Mouse (Mus musculus): ENCODE data around the gene Klhl5.

DNA sequence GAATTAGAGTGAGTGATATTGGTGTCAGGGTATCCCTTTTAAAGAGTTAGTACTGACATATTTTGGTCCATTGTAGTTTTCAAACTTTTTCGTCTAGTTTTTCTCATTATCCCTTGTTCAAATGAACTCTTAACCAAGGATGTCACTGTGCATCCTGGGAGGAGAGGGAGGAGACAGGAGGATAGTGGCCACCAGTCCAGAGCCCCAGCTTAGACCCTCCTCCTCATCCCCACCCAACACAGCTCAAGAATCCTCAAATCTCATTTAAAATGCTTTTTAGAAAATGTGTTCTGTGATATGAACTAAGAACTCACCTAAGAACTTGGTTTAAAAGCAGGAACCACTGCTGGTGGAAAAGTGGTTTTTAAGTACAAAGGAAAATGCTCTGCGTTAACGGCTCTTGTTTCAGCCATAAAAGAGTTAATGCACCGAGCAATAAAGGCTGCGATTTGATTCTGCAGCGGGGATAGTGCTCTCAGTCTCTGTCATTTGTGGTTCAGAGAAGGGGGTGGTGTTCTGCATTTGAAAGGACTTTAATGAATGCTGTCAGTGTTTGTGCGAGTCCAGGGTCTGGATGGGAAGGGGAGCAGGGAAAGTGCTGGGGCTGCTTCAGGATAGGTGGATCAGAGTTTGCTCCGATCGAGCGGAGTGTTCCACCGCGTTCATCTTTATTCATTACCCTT is 23.3 kb downstream of the Klhl5 start:
- TF ChIP-seq CTCF (IDR thresholded peaks at IDR 0.05; ENCODE audit: control insufficient read depth, insufficient read depth, insufficient read length) = no peak
- no peak for TF ChIP-seq USF1 (IDR thresholded peaks at IDR 0.05; ENCODE audit: low read depth)
- no peak for TF ChIP-seq MAX (IDR thresholded peaks at IDR 0.05)

Data from C2C12 (cell line).